Mouse (Mus musculus): ENCODE results near the gene Gm10024.
"Not testable (repeated sequence)": the region's sequence is repeated elsewhere in the genome, so short reads cannot be mapped to it uniquely, and the experiment has no call there.

Gm10024 gene

GRCm38 (mm10) chr10:77735928-77736327, 24.7 kb downstream of the Gm10024 start:
- DNase-seq (ENCODE audit: low read depth): no peak

GRCm38 (mm10) chr10:77738929-77739328, 27.7 kb downstream of the Gm10024 start:
- no peak for DNase-seq (ENCODE audit: low read depth)

- not testable (repeated sequence) for DNase-seq (ENCODE audit: low read depth)
These were observed 30.8 kb downstream of the Gm10024 start, which contains the start of gene Gm18596 for GRCm38 (mm10) chr10:77741924-77742688. Gene Gm18596, minus strand, starts transcription at chr10:77742638.

GRCm38 (mm10) chr10:77750686-77751085, 39.4 kb downstream of the Gm10024 start:
- DNase-seq (ENCODE audit: low read depth): not testable (repeated sequence)

GRCm38 (mm10) chr10:77751254-77751653, 40.0 kb downstream of the Gm10024 start, which contains the start of gene Gm9736:
Gene Gm9736, minus strand, starts transcription at chr10:77751354.
- not testable (repeated sequence) for DNase-seq (ENCODE audit: low read depth)

- not testable (repeated sequence) for DNase-seq (ENCODE audit: low read depth)
These were observed 41.1 kb downstream of the Gm10024 start for GRCm38 (mm10) chr10:77752312-77752711.

- DNase-seq (ENCODE audit: low read depth): no peak
These were observed 42.2 kb downstream of the Gm10024 start for GRCm38 (mm10) chr10:77753448-77753847.

- not testable (repeated sequence) for DNase-seq (ENCODE audit: low read depth)
These were observed 48.3 kb downstream of the Gm10024 start, which contains the start of gene Gm3233 for GRCm38 (mm10) chr10:77759582-77759981. Gene Gm3233, minus strand, starts transcription at chr10:77759682.

Data from c-Kit-positive CD71-positive TER-119-negative erythroid progenitor cells, embryonic 14.5 days (primary cell).